Mouse (Mus musculus): ENCODE measurements around the gene Wnk2.

The Wnk2 gene

GRCm38 (mm10) chr13:49047393-49047792, 100.4 kb downstream of the Wnk2 start:
- DNase-seq (ENCODE audit: low read depth, low spot score) = no peak

- no peak for DNase-seq (ENCODE audit: low read depth, low spot score)
These were observed 103.7 kb downstream of the Wnk2 start for GRCm38 (mm10) chr13:49044145-49044561.

- no peak for DNase-seq (ENCODE audit: low read depth, low spot score)
These were observed 105.4 kb downstream of the Wnk2 start for GRCm38 (mm10) chr13:49042371-49042770.

- DNase-seq (ENCODE audit: low read depth, low spot score) = no peak
These were observed 110.8 kb downstream of the Wnk2 start for GRCm38 (mm10) chr13:49036928-49037574.

- DNase-seq (ENCODE audit: low read depth, low spot score) = no peak
These were observed 111.4 kb downstream of the Wnk2 start for GRCm38 (mm10) chr13:49036436-49036835.

GRCm38 (mm10) chr13:49031029-49031428, 116.8 kb downstream of the Wnk2 start:
- no peak for DNase-seq (ENCODE audit: low read depth, low spot score)

- no peak for DNase-seq (ENCODE audit: low read depth, low spot score)
These were observed 118.9 kb downstream of the Wnk2 start for GRCm38 (mm10) chr13:49028757-49029539.

GRCm38 (mm10) chr13:49027057-49027456, 120.8 kb downstream of the Wnk2 start:
- no peak for DNase-seq (ENCODE audit: low read depth, low spot score)

- no peak for DNase-seq (ENCODE audit: low read depth, low spot score)
These were observed 122.3 kb downstream of the Wnk2 start for GRCm38 (mm10) chr13:49025521-49025920.

- DNase-seq (ENCODE audit: low read depth, low spot score) = no peak
These were observed 123.1 kb downstream of the Wnk2 start for GRCm38 (mm10) chr13:49024763-49025162.

GRCm38 (mm10) chr13:49021693-49022092, 126.1 kb downstream of the Wnk2 start:
- no peak for DNase-seq (ENCODE audit: low read depth, low spot score)

GRCm38 (mm10) chr13:49020152-49020551, 127.7 kb downstream of the Wnk2 start:
- DNase-seq (ENCODE audit: low read depth, low spot score) = no peak

GRCm38 (mm10) chr13:49017375-49017774, 130.4 kb downstream of the Wnk2 start:
- DNase-seq (ENCODE audit: low read depth, low spot score) = no peak

GRCm38 (mm10) chr13:49016311-49016761, 131.5 kb downstream of the Wnk2 start:
- no peak for DNase-seq (ENCODE audit: low read depth, low spot score)

- peak; percentile 70 for DNase-seq (ENCODE audit: low read depth, low spot score)
These were observed 132.2 kb downstream of the Wnk2 start for GRCm38 (mm10) chr13:49015366-49016306.

GRCm38 (mm10) chr13:49013206-49013794, 134.5 kb downstream of the Wnk2 start:
- peak; percentile 47 for DNase-seq (ENCODE audit: low read depth, low spot score)

GRCm38 (mm10) chr13:49001691-49002090, 146.1 kb downstream of the Wnk2 start:
- DNase-seq (ENCODE audit: low read depth, low spot score) = no peak

GRCm38 (mm10) chr13:48998591-48998990, 149.2 kb downstream of the Wnk2 start:
- DNase-seq (ENCODE audit: low read depth, low spot score) = peak; percentile 67

GRCm38 (mm10) chr13:48996731-48997130, 151.1 kb downstream of the Wnk2 start:
- no peak for DNase-seq (ENCODE audit: low read depth, low spot score)

GRCm38 (mm10) chr13:48994903-48995302, 152.9 kb downstream of the Wnk2 start:
- DNase-seq (ENCODE audit: low read depth, low spot score) = no peak

- no peak for DNase-seq (ENCODE audit: low read depth, low spot score)
These were observed 154.9 kb downstream of the Wnk2 start for GRCm38 (mm10) chr13:48992914-48993313.
